Mouse (Mus musculus) gonadal fat pad, adult 2 months (tissue): ENCODE data around the gene Slc35c1. TPM values are rescaled to one million over a fixed set of nuclear protein-coding genes. Genes with fewer than 3 reads are reported as not detected.
"Not testable (repeated sequence)": the region's sequence is repeated elsewhere in the genome, so short reads cannot be mapped to it uniquely, and the experiment has no call there.

ENCODE experiments used
- DNase-seq: peaks from one replicate; pipeline ENCODE4 v3.0.0-alpha.2; 2012; ENCODE audit warnings: low read depth
- polyA plus RNA-seq: library from polyadenylated mRNA; depleted of rRNA; stranded (reverse); fragments of >200 nt; gene quantifications from 2 replicates; pipeline ENCODE4 v1.2.3, GENCODE M21; 2012

Gene Slc35c1
- polyA plus RNA-seq, 1 experiment: 43.0 TPM

- DNase-seq: not testable (repeated sequence)
Observed at GRCm38 (mm10) chr2:92476580-92476979, 16.2 kb upstream of the Slc35c1 start.

GRCm38 (mm10) chr2:92475711-92476110 lies 15.4 kb upstream of the Slc35c1 start:
- no peak for DNase-seq

GRCm38 (mm10) chr2:92474920-92475319 lies 14.6 kb upstream of the Slc35c1 start:
- DNase-seq: no peak

- no peak for DNase-seq
Observed at GRCm38 (mm10) chr2:92471886-92472670, 11.7 kb upstream of the Slc35c1 start.

GRCm38 (mm10) chr2:92464690-92465089 lies 4.4 kb upstream of the Slc35c1 start:
- DNase-seq: no peak

- no peak for DNase-seq
Observed at GRCm38 (mm10) chr2:92461215-92461614, 877 bp upstream of the Slc35c1 start.

- DNase-seq: no peak
Observed at GRCm38 (mm10) chr2:92459141-92459920, 1.0 kb downstream of the Slc35c1 start.

- DNase-seq: no peak
Observed at GRCm38 (mm10) chr2:92458481-92458880, 1.9 kb downstream of the Slc35c1 start.

- no peak for DNase-seq
Observed at GRCm38 (mm10) chr2:92456970-92457530, 3.3 kb downstream of the Slc35c1 start.

- DNase-seq: no peak
Observed at GRCm38 (mm10) chr2:92455704-92456103, 4.6 kb downstream of the Slc35c1 start.

GRCm38 (mm10) chr2:92454166-92454565 lies 6.2 kb downstream of the Slc35c1 start:
- DNase-seq: no peak

GRCm38 (mm10) chr2:92451126-92451525 lies 9.2 kb downstream of the Slc35c1 start:
- DNase-seq: no peak

GRCm38 (mm10) chr2:92447121-92447740 lies 13.1 kb downstream of the Slc35c1 start:
- DNase-seq: no peak

GRCm38 (mm10) chr2:92446656-92447055 lies 13.7 kb downstream of the Slc35c1 start:
- DNase-seq: no peak

GRCm38 (mm10) chr2:92445890-92446289 lies 14.4 kb downstream of the Slc35c1 start:
- DNase-seq: no peak

GRCm38 (mm10) chr2:92444376-92444775 lies 16.0 kb downstream of the Slc35c1 start:
- DNase-seq: no peak

- no peak for DNase-seq
Observed at GRCm38 (mm10) chr2:92443313-92443712, 17.0 kb downstream of the Slc35c1 start.

- DNase-seq: no peak
Observed at GRCm38 (mm10) chr2:92442419-92443001, 17.8 kb downstream of the Slc35c1 start.

GRCm38 (mm10) chr2:92440432-92440831 lies 19.9 kb downstream of the Slc35c1 start:
- no peak for DNase-seq

- no peak for DNase-seq
Observed at GRCm38 (mm10) chr2:92438567-92438966, 21.8 kb downstream of the Slc35c1 start.

GRCm38 (mm10) chr2:92437875-92438274 lies 22.5 kb downstream of the Slc35c1 start:
- no peak for DNase-seq

- no peak for DNase-seq
Observed at GRCm38 (mm10) chr2:92437366-92437765, 23.0 kb downstream of the Slc35c1 start.
